Mouse (Mus musculus) E14TG2a.4 (cell line): ENCODE results near the gene Mpig6b.

Source experiments
- CTCF ChIP-seq: conservative IDR thresholded peaks from 2 replicates; pipeline ENCODE4 v1.5.1; 2014; ENCODE audit warnings: low read length
- NANOG ChIP-seq: IDR thresholded peaks from 2 replicates; pipeline ENCODE4 v1.6.1; 2014; ENCODE audit warnings: borderline replicate concordance, low read length, mixed read lengths
- POU5F1 ChIP-seq: IDR thresholded peaks from 2 replicates; pipeline ENCODE4 v1.6.1; 2014; ENCODE audit warnings: low read length, borderline replicate concordance

GRCm38 (mm10) chr17:35052271-35052798, 13.6 kb downstream of the Mpig6b start:
- no peak for TF ChIP-seq CTCF
- TF ChIP-seq NANOG: no peak
- TF ChIP-seq POU5F1: no peak
